Mouse (Mus musculus) neural tube, embryonic 14.5 days (tissue): ENCODE measurements around the gene Capza2. TPM values are rescaled to one million over a fixed set of nuclear protein-coding genes. Genes with fewer than 3 reads are reported as not detected.

ENCODE experiments used
- ATAC-seq: fragments of 200-750 bp; cut with Nextera tagmentation; 2 replicates; pipeline ENCODE4 v1.8.0; 2017; ENCODE audit warnings: low read depth, mild to moderate bottlenecking, moderate TSS enrichment, moderate library complexity
- H3K27ac ChIP-seq: fragments of 300-500 bp; sonication (generic); 2 replicates; pipeline ENCODE4 v1.5.1; 2014; ENCODE audit warnings: low read depth, mild to moderate bottlenecking, control low read depth, low read length, moderate library complexity, mixed read lengths
- H3K27me3 ChIP-seq: fragments of 300-500 bp; sonication (generic); 2 replicates; pipeline ENCODE4 v1.6.1; 2014; ENCODE audit warnings: low read length; ENCODE audit not compliant: control insufficient read depth, insufficient read depth
- H3K36me3 ChIP-seq: fragments of 300-500 bp; sonication (generic); 2 replicates; pipeline ENCODE4 v1.6.1; 2014; ENCODE audit warnings: low read length, mixed read lengths; ENCODE audit not compliant: control insufficient read depth, insufficient read depth
- H3K4me1 ChIP-seq: fragments of 300-500 bp; sonication (generic); 2 replicates; pipeline ENCODE4 v1.6.1; 2014; ENCODE audit warnings: low read length; ENCODE audit not compliant: control insufficient read depth, insufficient read depth
- H3K4me2 ChIP-seq: fragments of 300-500 bp; sonication (generic); 2 replicates; pipeline ENCODE4 v1.6.1; 2014; ENCODE audit warnings: mild to moderate bottlenecking, low read depth, low read length, control low read depth
- H3K4me3 ChIP-seq: fragments of 300-500 bp; sonication (generic); 2 replicates; pipeline ENCODE4 v1.5.1; 2014; ENCODE audit warnings: low read depth, low read length, control low read depth, mixed read lengths
- H3K9ac ChIP-seq: fragments of 300-500 bp; sonication (generic); replicated peaks from 2 replicates; pipeline ENCODE4 v1.6.1; 2014; ENCODE audit warnings: low read depth, mild to moderate bottlenecking, control low read depth, low read length, mixed read lengths
- H3K9me3 ChIP-seq: fragments of 300-500 bp; sonication (generic); 2 replicates; pipeline ENCODE4 v1.6.1; 2016; ENCODE audit warnings: low read length; ENCODE audit not compliant: control insufficient read depth
- WGBS: fragments of 180-500 bp; shearing (Covaris S2); extraction: QIAGEN DNeasy Blood & Tissue Kit; methylation state at CpG from one replicate; pipeline ENCODE4 v1.1.7; 2014; 5-methylcytosine and 5-hydroxymethylcytosine counted together
- polyA plus RNA-seq: library from polyadenylated mRNA; unstranded; fragments of >200 nt; fragmentation: Nextera tagmentation; extraction: Ambion mirVana; gene quantifications from 2 replicates; pipeline ENCODE4 v1.2.1, GENCODE M21; 2014

Gene Capza2
- polyA plus RNA-seq, 1 experiment from 2014 or later, result 287 TPM

GRCm38 (mm10) chr6:17636764-17637170 is 733 bp downstream of the Capza2 start:
- peak; percentile 96 for ATAC-seq
- WGBS, result under 1% methylated on average over 38 of the region's 45 CpGs

GRCm38 (mm10) chr6:17637205-17638203 is 1.5 kb downstream of the Capza2 start:
- ATAC-seq, result peak; percentile 91
- WGBS, result under 1% methylated on average over 34 of the region's 62 CpGs
- H3K27me3 ChIP-seq, result no peaks in the 10 kb centered on the region

More at GRCm38 (mm10) chr6:17636764-17637170, 733 bp downstream of the Capza2 start:
- Histone ChIP-seq H3K36me3 (no peaks in the 10 kb centered on the region), H3K27ac (peak overlapping the region; percentile 96), H3K4me1 (peaks cover 8% of the 10 kb centered on the region; the same call in 1 of the 2 replicates), H3K9ac (peak overlapping the region; percentile 95), H3K4me3 (peak overlapping the region; percentile 87), H3K4me2 (peak overlapping the region; percentile 42), H3K27me3 (no peaks in the 10 kb centered on the region), H3K9me3 (no peaks in the 10 kb centered on the region)

GRCm38 (mm10) chr6:17640031-17640430 is 4.0 kb downstream of the Capza2 start:
- Histone ChIP-seq H3K36me3 (no peaks in the 10 kb centered on the region), H3K4me3 (no peak overlapping the region), H3K9me3 (no peaks in the 10 kb centered on the region), H3K27me3 (no peaks in the 10 kb centered on the region), H3K9ac (no peak overlapping the region), H3K4me2 (no peak overlapping the region), H3K27ac (no peak overlapping the region), H3K4me1 (peaks cover 8% of the 10 kb centered on the region; the same call in 1 of the 2 replicates)
- ATAC-seq, result no peak
- 88% methylated on average over 9 of the region's 9 CpGs for WGBS

More at GRCm38 (mm10) chr6:17637205-17638203, 1.5 kb downstream of the Capza2 start:
- peak overlapping the region; percentile 96 for H3K27ac ChIP-seq
- peak overlapping the region; percentile 82 for H3K4me2 ChIP-seq
- H3K36me3 ChIP-seq, result no peaks in the 10 kb centered on the region
- H3K9ac ChIP-seq, result peak overlapping the region; percentile 95
- no peaks in the 10 kb centered on the region for H3K9me3 ChIP-seq
- H3K4me1 ChIP-seq, result peaks cover 8% of the 10 kb centered on the region; the same call in 1 of the 2 replicates
- peak overlapping the region; percentile 87 for H3K4me3 ChIP-seq

- Histone ChIP-seq H3K27me3 (no peaks in the 10 kb centered on the region), H3K4me1 (peaks cover 11% of the 10 kb centered on the region; the same call in 1 of the 2 replicates), H3K4me2 (no peak overlapping the region), H3K36me3 (no peaks in the 10 kb centered on the region), H3K9ac (no peak overlapping the region), H3K4me3 (no peak overlapping the region), H3K9me3 (no peaks in the 10 kb centered on the region), H3K27ac (no peak overlapping the region)
- WGBS, result 77% methylated on average over 3 of the region's 3 CpGs
- ATAC-seq, result no peak
Observed at GRCm38 (mm10) chr6:17642739-17643138, 6.7 kb downstream of the Capza2 start.

- no peak for ATAC-seq
- H3K4me2 ChIP-seq, result no peak overlapping the region
- H3K27me3 ChIP-seq, result no peaks in the 10 kb centered on the region
- 84% methylated on average over 3 of the region's 3 CpGs for WGBS
- 0 out of 2 replicates have a peak, but pooled peaks cover 3% of the 10 kb centered on the region for H3K4me1 ChIP-seq
- H3K9ac ChIP-seq, result no peak overlapping the region
- no peaks in the 10 kb centered on the region for H3K9me3 ChIP-seq
- no peak overlapping the region for H3K4me3 ChIP-seq
- H3K27ac ChIP-seq, result no peak overlapping the region
- peaks cover 8% of the 10 kb centered on the region for H3K36me3 ChIP-seq
Observed at GRCm38 (mm10) chr6:17646107-17646506, 10.1 kb downstream of the Capza2 start.

- Histone ChIP-seq H3K9me3 (no peaks in the 10 kb centered on the region), H3K4me1 (no peaks in the 10 kb centered on the region), H3K27me3 (no peaks in the 10 kb centered on the region), H3K4me3 (no peak overlapping the region), H3K9ac (no peak overlapping the region), H3K4me2 (no peak overlapping the region), H3K36me3 (peaks cover 17% of the 10 kb centered on the region), H3K27ac (no peak overlapping the region)
- 90% methylated on average over 2 of the region's 2 CpGs for WGBS
- no peak for ATAC-seq
Observed at GRCm38 (mm10) chr6:17652132-17652531, 16.1 kb downstream of the Capza2 start.

GRCm38 (mm10) chr6:17655080-17655479 is 19.0 kb downstream of the Capza2 start:
- Histone ChIP-seq H3K4me1 (no peaks in the 10 kb centered on the region), H3K9ac (no peak overlapping the region), H3K4me2 (no peak overlapping the region), H3K27ac (no peak overlapping the region), H3K4me3 (no peak overlapping the region), H3K27me3 (no peaks in the 10 kb centered on the region), H3K36me3 (peaks cover 24% of the 10 kb centered on the region), H3K9me3 (no peaks in the 10 kb centered on the region)
- ATAC-seq, result no peak
- whole genome bisulfite sequencing, result 100% methylated on average over 2 of the region's 2 CpGs

- ATAC-seq, result no peak
- no peak overlapping the region for H3K27ac ChIP-seq
- H3K9ac ChIP-seq, result no peak overlapping the region
- H3K4me1 ChIP-seq, result no peaks in the 10 kb centered on the region
- H3K4me2 ChIP-seq, result no peak overlapping the region
- H3K36me3 ChIP-seq, result peaks cover 22% of the 10 kb centered on the region
- H3K27me3 ChIP-seq, result no peaks in the 10 kb centered on the region
- 89% methylated on average over 1 of the region's 1 CpGs for WGBS
- no peak overlapping the region for H3K4me3 ChIP-seq
- H3K9me3 ChIP-seq, result no peaks in the 10 kb centered on the region
Observed at GRCm38 (mm10) chr6:17657308-17657707, 21.3 kb downstream of the Capza2 start.

GRCm38 (mm10) chr6:17665348-17665747 is 29.3 kb downstream of the Capza2 start:
- H3K36me3 ChIP-seq, result peaks cover 37% of the 10 kb centered on the region
- no peak overlapping the region for H3K4me3 ChIP-seq
- no peaks in the 10 kb centered on the region for H3K27me3 ChIP-seq
- H3K4me1 ChIP-seq, result no peaks in the 10 kb centered on the region
- no peak overlapping the region for H3K9ac ChIP-seq
- H3K4me2 ChIP-seq, result no peak overlapping the region
- no peak for ATAC-seq
- H3K27ac ChIP-seq, result no peak overlapping the region
- no peaks in the 10 kb centered on the region for H3K9me3 ChIP-seq
- 97% methylated on average over 7 of the region's 7 CpGs for WGBS
